Mouse (Mus musculus) MEL (cell line): ENCODE measurements at regions not wholly inside any gene's neighbourhood (a gene's known extent, or its start where the extent isn't known, plus 50 kb on each side); places are given as distances from the start of the nearest gene placed in this dataset.

Experiments used
- CTCF ChIP-seq, 3 experiments: IDR thresholded peaks in 2 of 3; conservative IDR thresholded peaks in 1 of 3; 2 replicates each; pipeline ENCODE4 v1.5.1; 2011 to 2012; ENCODE audit warnings: low read length in 3 of 3, low read depth in 2 of 3, mild to moderate bottlenecking in 2 of 3, improper control_type of control experiment in 1 of 3, inconsistent platforms in 1 of 3, mixed read lengths in 1 of 3, moderate library complexity in 1 of 3; ENCODE audit not compliant: control insufficient read depth in 1 of 3, insufficient read depth in 1 of 3, poor library complexity in 1 of 3, severe bottlenecking in 1 of 3
- MAX ChIP-seq: IDR thresholded peaks from 2 replicates; pipeline ENCODE4 v1.6.1; 2011; ENCODE audit warnings: low read length, improper control_type of control experiment
- POLR2A ChIP-seq, 2 experiments: IDR thresholded peaks; 2 replicates each; pipeline ENCODE4 v1.6.1; 2011 to 2012; ENCODE audit warnings: low read length in 2 of 2, mild to moderate bottlenecking in 2 of 2, control low read depth in 1 of 2, improper control_type of control experiment in 1 of 2, low read depth in 1 of 2, moderate library complexity in 1 of 2; ENCODE audit not compliant: control insufficient read depth in 1 of 2, insufficient read depth in 1 of 2, poor library complexity in 1 of 2
- RCOR1 ChIP-seq: IDR thresholded peaks from 2 replicates; pipeline ENCODE4 v1.6.1; 2012; ENCODE audit warnings: low read depth, mild to moderate bottlenecking, inconsistent platforms, low read length, improper control_type of control experiment
- TBP ChIP-seq: IDR thresholded peaks from 2 replicates; pipeline ENCODE4 v1.8.0; 2011; ENCODE audit warnings: low read depth, low read length, improper control_type of control experiment
- TCF12 ChIP-seq: IDR thresholded peaks from 2 replicates; pipeline ENCODE4 v1.6.1; 2014; ENCODE audit warnings: low read depth, mild to moderate bottlenecking, inconsistent platforms, low read length, improper control_type of control experiment, moderate library complexity
- USF2 ChIP-seq, 2 experiments: IDR thresholded peaks; 2 replicates each; pipeline ENCODE4 v1.6.1; 2011 to 2012; ENCODE audit warnings: improper control_type of control experiment in 2 of 2, low read length in 2 of 2, borderline replicate concordance in 1 of 2, inconsistent platforms in 1 of 2, low read depth in 1 of 2, mild to moderate bottlenecking in 1 of 2; ENCODE audit not compliant: insufficient read depth in 1 of 2

GRCm38 (mm10) chr5:116960041-116960440, 155.9 kb downstream of the Suds3 start:
- TF ChIP-seq CTCF (IDR thresholded peaks at IDR 0.05 in 2 of 3, conservative IDR thresholded peaks at IDR 0.05 in 1 of 3; ENCODE audit: control insufficient read depth in 1 of 3, insufficient read depth in 1 of 3, low read depth in 2 of 3, low read length in 3 of 3, poor library complexity in 1 of 3, severe bottlenecking in 1 of 3), result no peak
- no peak for TF ChIP-seq POLR2A (IDR thresholded peaks at IDR 0.05; ENCODE audit: control insufficient read depth in 1 of 2, insufficient read depth in 1 of 2, low read depth in 1 of 2, low read length in 2 of 2, poor library complexity in 1 of 2)
- no peak for TF ChIP-seq TBP
- no peak for TF ChIP-seq TCF12
- TF ChIP-seq USF2 (IDR thresholded peaks at IDR 0.05; ENCODE audit: borderline replicate concordance in 1 of 2, insufficient read depth in 1 of 2, low read depth in 1 of 2, low read length in 2 of 2), result no peak
- no peak for TF ChIP-seq MAX
- no peak for TF ChIP-seq RCOR1
